Mouse (Mus musculus) stomach, adult 2 months (tissue): ENCODE data around the gene Prn. TPM values are rescaled to one million over a fixed set of nuclear protein-coding genes. Genes with fewer than 3 reads are reported as not detected.

Experiments used
- polyA plus RNA-seq: library from polyadenylated mRNA; depleted of rRNA; stranded (reverse); fragments of >200 nt; gene quantifications from 2 replicates; pipeline ENCODE4 v1.2.3, GENCODE M21; 2012; rRNA removed

The Prn gene
- not detected in 2 replicates for polyA plus RNA-seq

GRCm38 (mm10) chr2:131909683-131910572 is at the start of gene Prn, which contains the start of gene Prnp:
Prn (plus strand) TSS chr2:131909957.
Prnp (plus strand) TSS chr2:131909928.

DNA sequence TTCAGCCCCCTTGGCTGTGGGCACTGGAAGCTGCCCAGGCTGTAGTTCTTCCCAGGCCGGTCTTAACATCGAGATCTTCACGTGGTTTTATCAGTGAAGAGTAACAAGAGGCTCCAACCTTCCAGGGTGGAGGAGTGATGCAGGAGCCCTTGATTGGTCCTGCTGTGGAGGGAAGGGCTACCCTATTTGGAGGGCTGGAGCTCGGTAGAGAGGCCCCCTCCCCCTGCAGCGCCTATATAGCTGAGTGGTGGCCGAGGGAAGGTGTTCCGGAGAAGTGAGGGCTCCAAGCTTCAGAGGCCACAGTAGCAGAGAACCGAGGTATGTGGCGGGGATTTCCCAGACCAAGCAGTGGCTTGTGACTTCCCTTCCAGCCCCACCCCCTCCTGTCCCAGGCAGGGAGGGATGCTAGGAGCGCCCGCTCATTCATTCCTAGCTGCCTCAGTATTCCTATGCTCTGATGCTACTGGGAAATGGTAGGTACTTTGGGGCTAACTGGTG is 40.9 kb downstream of the Prn start, which contains the start of gene Prnd:
Gene Prnd (plus strand): TSS at position 264 of the 498 bp plus-strand sequence.

Other genes with a start within 250 kb of the Prn start
- gene Erv3, start 50.2 kb upstream of the Prn start, polyA plus RNA-seq = 0.04 TPM in 2 replicates
- gene Prnp, start within 50 bp of the Prn start, polyA plus RNA-seq = 28.9 and 29.9 TPM in 2 replicates
- gene Prnd, start 40.9 kb downstream of the Prn start, polyA plus RNA-seq = 2.9 and 4.9 TPM in 2 replicates
- gene Rassf2, start 120.3 kb downstream of the Prn start, polyA plus RNA-seq = 5.8 and 8.0 TPM in 2 replicates
- gene Slc23a2, start 235.2 kb downstream of the Prn start, polyA plus RNA-seq = 4.6 and 6.8 TPM in 2 replicates